Mouse (Mus musculus) liver, embryonic 14.5 days (tissue): Measurements from ENCODE around the gene Bckdk.

ENCODE experiments used
- CTCF ChIP-seq: IDR thresholded peaks from 2 replicates; pipeline ENCODE4 v1.5.1; 2016; ENCODE audit warnings: antibody characterized with exemption, low read depth, control low read depth
- EP300 ChIP-seq: IDR thresholded peaks from 2 replicates; pipeline ENCODE4 v1.6.1; 2016; ENCODE audit warnings: antibody characterized with exemption, low read depth

DNA sequence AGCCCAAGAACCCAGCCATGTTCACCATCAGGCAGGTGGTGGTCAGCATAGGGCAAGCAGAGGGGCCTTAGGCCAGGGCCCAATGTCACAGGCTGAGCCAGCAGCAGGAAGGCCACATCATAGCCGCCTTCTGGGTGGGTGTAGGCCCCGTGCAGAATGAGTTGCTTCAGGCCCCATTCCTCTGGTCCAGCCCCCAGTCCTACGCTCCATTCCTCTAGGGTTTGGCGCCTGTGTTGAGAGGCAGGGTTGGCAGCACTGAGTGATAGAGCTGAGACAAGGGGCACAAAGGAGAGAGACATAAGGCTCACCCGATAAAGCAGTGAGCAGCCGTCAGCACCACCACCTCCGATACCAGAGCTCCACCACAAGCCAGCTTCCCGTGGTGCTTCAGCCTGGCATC is 16.7 kb upstream of the Bckdk start:
- no peak for TF ChIP-seq CTCF
- no peak for TF ChIP-seq EP300
